Mouse (Mus musculus): ENCODE data around the gene Creb3l4. TPM values are rescaled to one million over a fixed set of nuclear protein-coding genes. Genes with fewer than 3 reads are reported as not detected.

Gene Creb3l4
- polyA plus RNA-seq, 1 experiment from 2014 or later, result 0.15 TPM

DNA sequence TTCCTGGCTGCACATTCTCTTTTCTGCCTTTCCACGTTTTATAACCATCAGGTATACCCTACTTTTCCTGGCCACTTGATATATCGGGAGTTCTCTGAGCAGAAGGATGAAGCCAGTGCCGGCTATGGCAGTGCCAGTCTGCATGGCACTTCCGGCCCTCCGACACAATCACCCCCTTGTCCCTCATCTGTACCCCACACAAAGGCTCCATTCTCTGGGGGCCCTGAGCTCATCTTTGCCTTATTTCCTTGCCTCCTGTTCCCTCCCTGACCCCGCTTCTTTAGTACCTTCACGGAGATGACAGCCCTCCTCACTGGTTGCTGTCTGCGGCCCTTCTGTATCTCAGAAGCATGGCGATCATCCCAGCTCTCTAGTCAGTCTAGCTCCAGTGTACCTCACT lies 37.4 kb upstream of the Creb3l4 start:
- Histone ChIP-seq H3K9ac (replicated peaks) (no peak overlapping the region), H3K36me3 (replicated peaks; ENCODE audit: insufficient read depth, low read length) (peaks cover 37% of the 10 kb centered on the region), H3K27me3 (ENCODE audit: insufficient read depth, low read length) (no peaks in the 10 kb centered on the region), H3K4me2 (ENCODE audit: low read depth, low read length) (no peak overlapping the region), H3K9me3 (ENCODE audit: low read length) (no peaks in the 10 kb centered on the region), H3K4me3 (ENCODE audit: low read depth, low read length) (no peak overlapping the region), H3K4me1 (ENCODE audit: insufficient read depth) (no peaks in the 10 kb centered on the region), H3K27ac (ENCODE audit: low read depth) (no peak overlapping the region)
- TF ChIP-seq CTCF (IDR thresholded peaks at IDR 0.05; ENCODE audit: low read depth) (no peak), EP300 (IDR thresholded peaks at IDR 0.05; ENCODE audit: low read depth) (no peak)
- DNase-seq (no peak), ATAC-seq (no peak)
- WGBS (ENCODE audit: insufficient replicate concordance), result 89% methylated on average over 9 of the region's 9 CpGs

DNA sequence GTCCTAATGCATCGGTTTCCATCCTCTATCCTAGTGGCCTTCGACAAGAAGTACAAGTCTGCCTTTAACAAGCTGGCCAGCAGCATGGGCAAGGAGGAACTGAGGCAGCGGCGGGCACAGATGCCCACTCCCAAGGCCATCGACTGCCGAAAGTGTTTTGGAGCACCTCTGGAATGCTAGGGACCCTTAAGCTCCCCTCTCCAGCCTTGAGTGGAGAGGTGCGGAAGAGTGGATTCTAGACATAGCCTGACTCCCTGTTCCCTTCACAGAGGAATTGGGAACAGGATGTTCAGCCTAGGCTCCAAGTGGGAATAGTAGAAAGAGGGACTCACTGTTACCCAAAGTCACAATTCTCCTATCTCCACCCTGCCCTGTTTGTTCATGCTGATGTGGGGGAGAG lies 36.4 kb upstream of the Creb3l4 start:
- no peaks in the 10 kb centered on the region for H3K4me1 ChIP-seq (ENCODE audit: insufficient read depth)
- no peak overlapping the region for H3K9ac ChIP-seq (replicated peaks)
- ATAC-seq (no peak), DNase-seq (no peak)
- H3K27ac ChIP-seq (ENCODE audit: low read depth), result no peak overlapping the region
- WGBS (ENCODE audit: insufficient replicate concordance), result 93% methylated on average over 7 of the region's 7 CpGs
- no peak overlapping the region for H3K4me3 ChIP-seq (ENCODE audit: low read depth, low read length)
- no peaks in the 10 kb centered on the region for H3K27me3 ChIP-seq (ENCODE audit: insufficient read depth, low read length)
- no peak overlapping the region for H3K4me2 ChIP-seq (ENCODE audit: low read depth, low read length)
- no peaks in the 10 kb centered on the region for H3K9me3 ChIP-seq (ENCODE audit: low read length)
- TF ChIP-seq EP300 (IDR thresholded peaks at IDR 0.05; ENCODE audit: low read depth), result no peak
- no peak for TF ChIP-seq CTCF (IDR thresholded peaks at IDR 0.05; ENCODE audit: low read depth)
- peaks cover 40% of the 10 kb centered on the region for H3K36me3 ChIP-seq (replicated peaks; ENCODE audit: insufficient read depth, low read length)

DNA sequence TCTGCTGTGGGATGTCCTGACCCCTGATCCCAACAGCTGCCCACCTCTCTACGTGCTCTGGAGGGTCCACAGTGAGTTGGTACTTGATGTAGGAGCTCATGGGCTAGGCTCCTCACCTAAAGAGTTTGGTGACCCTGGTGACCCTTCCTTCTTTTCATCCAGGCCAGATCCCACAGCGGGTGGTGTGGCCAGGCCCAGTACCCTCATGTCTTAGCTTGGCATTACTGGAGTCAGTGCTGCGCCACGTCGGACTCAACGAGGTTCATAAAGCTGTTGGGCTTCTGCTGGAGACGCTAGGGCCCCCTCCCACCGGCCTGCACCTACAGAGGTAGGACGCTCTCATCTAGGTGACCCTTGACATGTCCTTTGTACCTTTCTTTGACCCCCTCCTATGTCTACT lies 35.9 kb upstream of the Creb3l4 start:
- Histone ChIP-seq H3K27ac (ENCODE audit: low read depth) (no peak overlapping the region), H3K9me3 (ENCODE audit: low read length) (no peaks in the 10 kb centered on the region), H3K9ac (replicated peaks) (no peak overlapping the region), H3K4me3 (ENCODE audit: low read depth, low read length) (no peak overlapping the region), H3K4me1 (ENCODE audit: insufficient read depth) (no peaks in the 10 kb centered on the region), H3K27me3 (ENCODE audit: insufficient read depth, low read length) (no peaks in the 10 kb centered on the region), H3K36me3 (replicated peaks; ENCODE audit: insufficient read depth, low read length) (peaks cover 42% of the 10 kb centered on the region), H3K4me2 (ENCODE audit: low read depth, low read length) (no peak overlapping the region)
- no peak for TF ChIP-seq EP300 (IDR thresholded peaks at IDR 0.05; ENCODE audit: low read depth)
- TF ChIP-seq CTCF (IDR thresholded peaks at IDR 0.05; ENCODE audit: low read depth), result no peak
- no peak for DNase-seq
- no peak for ATAC-seq
- WGBS (ENCODE audit: insufficient replicate concordance), result 84% methylated on average over 9 of the region's 9 CpGs

DNA sequence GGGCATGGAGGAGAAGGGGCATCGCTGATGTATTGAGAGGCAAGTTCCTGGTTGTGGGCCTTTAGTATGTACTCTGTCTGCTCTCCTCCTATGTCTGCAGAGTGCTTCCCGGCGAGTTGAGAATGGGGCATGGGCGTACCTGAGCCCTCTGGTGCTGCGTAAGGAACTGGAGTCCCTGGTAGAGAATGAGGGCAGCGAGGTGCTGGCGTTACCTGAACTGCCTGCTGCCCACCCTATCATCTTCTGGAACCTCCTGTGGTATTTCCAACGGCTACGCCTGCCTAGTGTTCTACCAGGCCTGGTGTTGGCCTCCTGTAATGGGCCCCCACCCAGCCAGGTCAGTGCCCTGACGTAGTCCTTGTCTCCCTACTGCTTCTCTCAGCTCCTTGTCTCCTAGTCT lies 34.9 kb upstream of the Creb3l4 start:
- no peak overlapping the region for H3K27ac ChIP-seq (ENCODE audit: low read depth)
- TF ChIP-seq CTCF (IDR thresholded peaks at IDR 0.05; ENCODE audit: low read depth) (no peak), EP300 (IDR thresholded peaks at IDR 0.05; ENCODE audit: low read depth) (no peak)
- H3K9me3 ChIP-seq (ENCODE audit: low read length), result no peaks in the 10 kb centered on the region
- DNase-seq, result no peak
- 86% methylated on average over 10 of the region's 10 CpGs for WGBS (ENCODE audit: insufficient replicate concordance)
- H3K4me2 ChIP-seq (ENCODE audit: low read depth, low read length), result no peak overlapping the region
- no peaks in the 10 kb centered on the region for H3K4me1 ChIP-seq (ENCODE audit: insufficient read depth)
- H3K36me3 ChIP-seq (replicated peaks; ENCODE audit: insufficient read depth, low read length), result peaks cover 49% of the 10 kb centered on the region
- no peaks in the 10 kb centered on the region for H3K27me3 ChIP-seq (ENCODE audit: insufficient read depth, low read length)
- H3K9ac ChIP-seq (replicated peaks), result no peak overlapping the region
- H3K4me3 ChIP-seq (ENCODE audit: low read depth, low read length), result no peak overlapping the region
- no peak for ATAC-seq

DNA sequence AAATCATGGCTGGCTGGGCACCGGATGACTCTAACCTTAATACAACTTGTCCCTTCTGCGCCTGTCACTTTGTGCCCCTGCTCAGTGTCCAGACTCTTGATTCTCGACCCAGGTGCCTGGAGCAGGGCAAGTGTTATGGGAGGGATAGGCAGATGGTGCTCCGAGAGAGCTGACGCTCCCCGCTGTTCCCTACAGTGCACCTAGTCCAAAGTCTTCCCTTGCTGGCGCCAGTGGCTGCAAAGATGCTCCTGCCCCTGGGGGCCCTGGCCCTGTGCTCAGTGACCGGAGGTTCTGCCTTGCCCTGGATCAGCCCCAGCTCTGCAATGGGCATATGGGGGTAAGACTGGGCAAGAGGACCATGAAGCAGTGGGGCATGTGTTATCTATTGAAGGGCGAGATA lies 34.5 kb upstream of the Creb3l4 start:
- Histone ChIP-seq H3K9me3 (ENCODE audit: low read length) (no peaks in the 10 kb centered on the region), H3K4me3 (ENCODE audit: low read depth, low read length) (no peak overlapping the region), H3K4me1 (ENCODE audit: insufficient read depth) (no peaks in the 10 kb centered on the region), H3K36me3 (replicated peaks; ENCODE audit: insufficient read depth, low read length) (peaks cover 50% of the 10 kb centered on the region), H3K27ac (ENCODE audit: low read depth) (no peak overlapping the region), H3K9ac (replicated peaks) (no peak overlapping the region), H3K27me3 (ENCODE audit: insufficient read depth, low read length) (no peaks in the 10 kb centered on the region), H3K4me2 (ENCODE audit: low read depth, low read length) (no peak overlapping the region)
- no peak for ATAC-seq
- TF ChIP-seq CTCF (IDR thresholded peaks at IDR 0.05; ENCODE audit: low read depth), result no peak
- no peak for TF ChIP-seq EP300 (IDR thresholded peaks at IDR 0.05; ENCODE audit: low read depth)
- 81% methylated on average over 9 of the region's 9 CpGs for WGBS (ENCODE audit: insufficient replicate concordance)
- DNase-seq, result no peak

DNA sequence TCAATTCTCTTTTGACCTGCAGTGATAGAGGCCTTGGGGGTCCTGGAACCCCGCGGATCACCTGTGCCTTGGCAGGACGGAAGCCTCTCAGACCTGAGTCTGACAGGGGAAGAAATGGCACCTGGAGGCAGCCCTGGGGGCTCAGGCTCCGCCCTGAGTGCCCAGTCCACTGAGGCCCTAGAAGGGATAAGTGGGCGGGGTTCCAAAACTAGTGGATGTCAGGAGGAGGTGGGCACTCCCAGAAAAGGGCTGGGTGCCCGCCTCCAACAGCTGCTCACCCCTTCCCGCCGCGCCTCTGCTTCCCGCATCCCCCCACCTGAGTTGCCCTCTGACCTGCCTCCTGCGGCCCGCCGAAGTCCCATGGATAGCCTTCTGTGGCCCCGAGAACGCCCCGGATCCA lies 33.5 kb upstream of the Creb3l4 start:
- Histone ChIP-seq H3K9ac (replicated peaks) (no peak overlapping the region), H3K4me1 (ENCODE audit: insufficient read depth) (no peaks in the 10 kb centered on the region), H3K27ac (ENCODE audit: low read depth) (no peak overlapping the region), H3K9me3 (ENCODE audit: low read length) (no peaks in the 10 kb centered on the region), H3K4me3 (ENCODE audit: low read depth, low read length) (no peak overlapping the region), H3K36me3 (replicated peaks; ENCODE audit: insufficient read depth, low read length) (peaks cover 56% of the 10 kb centered on the region), H3K4me2 (ENCODE audit: low read depth, low read length) (no peak overlapping the region), H3K27me3 (ENCODE audit: insufficient read depth, low read length) (no peaks in the 10 kb centered on the region)
- WGBS (ENCODE audit: insufficient replicate concordance), result 57% methylated on average over 16 of the region's 16 CpGs
- ATAC-seq (no peak), DNase-seq (no peak)
- TF ChIP-seq CTCF (IDR thresholded peaks at IDR 0.05; ENCODE audit: low read depth) (no peak), EP300 (IDR thresholded peaks at IDR 0.05; ENCODE audit: low read depth) (no peak)

DNA sequence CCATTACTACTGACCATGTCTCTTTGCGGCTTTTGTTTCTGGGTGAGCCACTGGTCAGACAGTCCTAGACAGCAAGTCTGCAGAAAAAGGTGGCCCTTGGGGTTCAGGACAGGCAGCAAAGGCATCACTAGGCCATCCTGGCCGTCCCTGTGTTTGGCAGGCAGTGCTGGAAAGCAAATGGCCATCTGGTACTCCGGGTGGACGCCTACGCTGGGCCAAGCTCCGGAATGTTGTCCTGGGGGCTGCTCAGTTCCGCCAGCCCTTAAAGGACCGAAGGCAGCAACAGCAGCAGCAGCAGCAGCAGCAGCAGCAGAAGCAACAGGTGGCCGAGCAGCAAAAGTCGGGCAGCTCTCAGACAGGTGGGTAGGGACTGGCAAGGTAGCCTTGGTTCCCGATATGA lies 32.0 kb upstream of the Creb3l4 start:
- H3K4me1 ChIP-seq (ENCODE audit: insufficient read depth), result no peaks in the 10 kb centered on the region
- H3K36me3 ChIP-seq (replicated peaks; ENCODE audit: insufficient read depth, low read length), result peaks cover 59% of the 10 kb centered on the region
- no peak for ATAC-seq
- no peaks in the 10 kb centered on the region for H3K9me3 ChIP-seq (ENCODE audit: low read length)
- H3K9ac ChIP-seq (replicated peaks), result no peak overlapping the region
- H3K4me2 ChIP-seq (ENCODE audit: low read depth, low read length), result no peak overlapping the region
- H3K27me3 ChIP-seq (ENCODE audit: insufficient read depth, low read length), result no peaks in the 10 kb centered on the region
- H3K27ac ChIP-seq (ENCODE audit: low read depth), result no peak overlapping the region
- WGBS (ENCODE audit: insufficient replicate concordance), result 84% methylated on average over 11 of the region's 11 CpGs
- no peak for DNase-seq
- no peak overlapping the region for H3K4me3 ChIP-seq (ENCODE audit: low read depth, low read length)
- no peak for TF ChIP-seq CTCF (IDR thresholded peaks at IDR 0.05; ENCODE audit: low read depth)
- no peak for TF ChIP-seq EP300 (IDR thresholded peaks at IDR 0.05; ENCODE audit: low read depth)

Data from liver, postnatal 0 days (tissue).